Mouse (Mus musculus): ENCODE data around the gene Rtp2. TPM values are rescaled to one million over a fixed set of nuclear protein-coding genes. Genes with fewer than 3 reads are reported as not detected.

The Rtp2 gene
- total RNA-seq, 2 experiments from 2014 or later: not detected

GRCm38 (mm10) chr16:23890151-23890550 lies 42.0 kb downstream of the Rtp2 start:
- peak; percentile 56 for DNase-seq

- no peak for DNase-seq
Observed at GRCm38 (mm10) chr16:23887910-23888579, 44.1 kb downstream of the Rtp2 start.

GRCm38 (mm10) chr16:23885098-23885497 lies 47.1 kb downstream of the Rtp2 start:
- DNase-seq: no peak

Other genes with a start within 250 kb of the Rtp2 start
- 1 to 10 TPM; 1.4 to 1.7 TPM for gene Sst, start 41.4 kb downstream of the Rtp2 start, total RNA-seq (2021)
- gene Gm37419, start 56.1 kb upstream of the Rtp2 start, total RNA-seq (2021): not detected
- 10 to 100 TPM; 46.6 to 53.6 TPM for gene Bcl6, start 56.5 kb upstream of the Rtp2 start, total RNA-seq (2021)

All from adrenal gland, postnatal 10 days (tissue).